Mouse (Mus musculus): ENCODE measurements at regions not wholly inside any gene's neighbourhood (a gene's known extent, or its start where the extent isn't known, plus 50 kb on each side); places are given as distances from the start of the nearest gene placed in this dataset.

GRCm38 (mm10) chr10:111836191-111836590 lies 136.3 kb upstream of the Krr1 start:
- Histone ChIP-seq H3K4me2 (ENCODE audit: low read depth, low read length) (no peak overlapping the region), H3K4me1 (ENCODE audit: control insufficient read depth, low read depth, low read length) (peaks cover 15% of the 10 kb centered on the region), H3K36me3 (ENCODE audit: control insufficient read depth, insufficient read depth) (no peaks in the 10 kb centered on the region), H3K27me3 (ENCODE audit: control insufficient read depth, insufficient read depth, low read depth, low read length) (no peaks in the 10 kb centered on the region), H3K27ac (ENCODE audit: low read length) (no peak overlapping the region), H3K9me3 (replicated peaks; ENCODE audit: control insufficient read depth, low read length) (no peaks in the 10 kb centered on the region), H3K4me3 (ENCODE audit: low read depth, low read length) (no peak overlapping the region), H3K9ac (ENCODE audit: low read depth, low read length) (no peak overlapping the region)
- ATAC-seq (ENCODE audit: low read depth) = no peak
- WGBS (ENCODE audit: insufficient replicate concordance) = 52% methylated on average over 5 of the region's 5 CpGs

GRCm38 (mm10) chr10:111836802-111837201 lies 135.7 kb upstream of the Krr1 start:
- H3K36me3 ChIP-seq (ENCODE audit: control insufficient read depth, insufficient read depth) = no peaks in the 10 kb centered on the region
- H3K4me2 ChIP-seq (ENCODE audit: low read depth, low read length) = no peak overlapping the region
- peaks cover 15% of the 10 kb centered on the region for H3K4me1 ChIP-seq (ENCODE audit: control insufficient read depth, low read depth, low read length)
- H3K27ac ChIP-seq (ENCODE audit: low read length) = no peak overlapping the region
- WGBS (ENCODE audit: insufficient replicate concordance) = 35% methylated on average over 4 of the region's 4 CpGs
- no peaks in the 10 kb centered on the region for H3K9me3 ChIP-seq (replicated peaks; ENCODE audit: control insufficient read depth, low read length)
- H3K27me3 ChIP-seq (ENCODE audit: control insufficient read depth, insufficient read depth, low read depth, low read length) = no peaks in the 10 kb centered on the region
- no peak overlapping the region for H3K4me3 ChIP-seq (ENCODE audit: low read depth, low read length)
- no peak overlapping the region for H3K9ac ChIP-seq (ENCODE audit: low read depth, low read length)
- no peak for ATAC-seq (ENCODE audit: low read depth)

GRCm38 (mm10) chr10:111842321-111842775 lies 130.1 kb upstream of the Krr1 start:
- no peak overlapping the region for H3K27ac ChIP-seq (ENCODE audit: low read length)
- 46% methylated on average over 11 of the region's 11 CpGs for WGBS (ENCODE audit: insufficient replicate concordance)
- no peaks in the 10 kb centered on the region for H3K4me1 ChIP-seq (ENCODE audit: control insufficient read depth, low read depth, low read length)
- no peaks in the 10 kb centered on the region for H3K27me3 ChIP-seq (ENCODE audit: control insufficient read depth, insufficient read depth, low read depth, low read length)
- ATAC-seq (ENCODE audit: low read depth) = no peak
- no peaks in the 10 kb centered on the region for H3K36me3 ChIP-seq (ENCODE audit: control insufficient read depth, insufficient read depth)
- H3K4me3 ChIP-seq (ENCODE audit: low read depth, low read length) = no peak overlapping the region
- no peak overlapping the region for H3K9ac ChIP-seq (ENCODE audit: low read depth, low read length)
- no peak overlapping the region for H3K4me2 ChIP-seq (ENCODE audit: low read depth, low read length)
- H3K9me3 ChIP-seq (replicated peaks; ENCODE audit: control insufficient read depth, low read length) = no peaks in the 10 kb centered on the region

GRCm38 (mm10) chr10:111842896-111843295 lies 129.6 kb upstream of the Krr1 start:
- H3K4me1 ChIP-seq (ENCODE audit: control insufficient read depth, low read depth, low read length) = no peaks in the 10 kb centered on the region
- no peak overlapping the region for H3K9ac ChIP-seq (ENCODE audit: low read depth, low read length)
- ATAC-seq (ENCODE audit: low read depth) = no peak
- H3K4me2 ChIP-seq (ENCODE audit: low read depth, low read length) = no peak overlapping the region
- H3K4me3 ChIP-seq (ENCODE audit: low read depth, low read length) = no peak overlapping the region
- WGBS (ENCODE audit: insufficient replicate concordance) = 50% methylated on average over 7 of the region's 7 CpGs
- no peaks in the 10 kb centered on the region for H3K9me3 ChIP-seq (replicated peaks; ENCODE audit: control insufficient read depth, low read length)
- H3K27me3 ChIP-seq (ENCODE audit: control insufficient read depth, insufficient read depth, low read depth, low read length) = no peaks in the 10 kb centered on the region
- no peaks in the 10 kb centered on the region for H3K36me3 ChIP-seq (ENCODE audit: control insufficient read depth, insufficient read depth)
- no peak overlapping the region for H3K27ac ChIP-seq (ENCODE audit: low read length)

- 60% methylated on average over 9 of the region's 9 CpGs for WGBS (ENCODE audit: insufficient replicate concordance)
- Histone ChIP-seq H3K4me1 (ENCODE audit: control insufficient read depth, low read depth, low read length) (no peaks in the 10 kb centered on the region), H3K27me3 (ENCODE audit: control insufficient read depth, insufficient read depth, low read depth, low read length) (no peaks in the 10 kb centered on the region)
These were observed 129.2 kb upstream of the Krr1 start for GRCm38 (mm10) chr10:111843301-111843700.

GRCm38 (mm10) chr10:111844144-111844543 lies 128.3 kb upstream of the Krr1 start:
- 77% methylated on average over 10 of the region's 10 CpGs for WGBS (ENCODE audit: insufficient replicate concordance)

More at GRCm38 (mm10) chr10:111843301-111843700, 129.2 kb upstream of the Krr1 start:
- Histone ChIP-seq H3K9ac (ENCODE audit: low read depth, low read length) (no peak overlapping the region), H3K27ac (ENCODE audit: low read length) (no peak overlapping the region), H3K36me3 (ENCODE audit: control insufficient read depth, insufficient read depth) (no peaks in the 10 kb centered on the region), H3K4me3 (ENCODE audit: low read depth, low read length) (no peak overlapping the region), H3K9me3 (replicated peaks; ENCODE audit: control insufficient read depth, low read length) (no peaks in the 10 kb centered on the region), H3K4me2 (ENCODE audit: low read depth, low read length) (no peak overlapping the region)
- no peak for ATAC-seq (ENCODE audit: low read depth)

GRCm38 (mm10) chr10:111845946-111846345 lies 126.5 kb upstream of the Krr1 start:
- Histone ChIP-seq H3K36me3 (ENCODE audit: control insufficient read depth, insufficient read depth) (no peaks in the 10 kb centered on the region), H3K9me3 (replicated peaks; ENCODE audit: control insufficient read depth, low read length) (no peaks in the 10 kb centered on the region), H3K4me1 (ENCODE audit: control insufficient read depth, low read depth, low read length) (no peaks in the 10 kb centered on the region), H3K9ac (ENCODE audit: low read depth, low read length) (no peak overlapping the region), H3K27me3 (ENCODE audit: control insufficient read depth, insufficient read depth, low read depth, low read length) (no peaks in the 10 kb centered on the region), H3K4me3 (ENCODE audit: low read depth, low read length) (no peak overlapping the region), H3K4me2 (ENCODE audit: low read depth, low read length) (no peak overlapping the region), H3K27ac (ENCODE audit: low read length) (no peak overlapping the region)
- WGBS (ENCODE audit: insufficient replicate concordance) = 77% methylated on average over 2 of the region's 2 CpGs
- ATAC-seq (ENCODE audit: low read depth) = no peak

More at GRCm38 (mm10) chr10:111844144-111844543, 128.3 kb upstream of the Krr1 start:
- Histone ChIP-seq H3K9me3 (replicated peaks; ENCODE audit: control insufficient read depth, low read length) (no peaks in the 10 kb centered on the region), H3K4me1 (ENCODE audit: control insufficient read depth, low read depth, low read length) (no peaks in the 10 kb centered on the region), H3K36me3 (ENCODE audit: control insufficient read depth, insufficient read depth) (no peaks in the 10 kb centered on the region), H3K9ac (ENCODE audit: low read depth, low read length) (no peak overlapping the region), H3K27ac (ENCODE audit: low read length) (no peak overlapping the region), H3K4me3 (ENCODE audit: low read depth, low read length) (no peak overlapping the region), H3K4me2 (ENCODE audit: low read depth, low read length) (no peak overlapping the region), H3K27me3 (ENCODE audit: control insufficient read depth, insufficient read depth, low read depth, low read length) (no peaks in the 10 kb centered on the region)
- ATAC-seq (ENCODE audit: low read depth) = no peak

GRCm38 (mm10) chr10:111854254-111854653 lies 118.2 kb upstream of the Krr1 start:
- no peak for ATAC-seq (ENCODE audit: low read depth)
- Histone ChIP-seq H3K9me3 (replicated peaks; ENCODE audit: control insufficient read depth, low read length) (no peaks in the 10 kb centered on the region), H3K4me2 (ENCODE audit: low read depth, low read length) (no peak overlapping the region), H3K4me3 (ENCODE audit: low read depth, low read length) (no peak overlapping the region), H3K9ac (ENCODE audit: low read depth, low read length) (no peak overlapping the region), H3K27me3 (ENCODE audit: control insufficient read depth, insufficient read depth, low read depth, low read length) (no peaks in the 10 kb centered on the region), H3K4me1 (ENCODE audit: control insufficient read depth, low read depth, low read length) (no peaks in the 10 kb centered on the region), H3K27ac (ENCODE audit: low read length) (no peak overlapping the region), H3K36me3 (ENCODE audit: control insufficient read depth, insufficient read depth) (no peaks in the 10 kb centered on the region)
- WGBS (ENCODE audit: insufficient replicate concordance) = 70% methylated on average over 5 of the region's 5 CpGs

GRCm38 (mm10) chr10:111855496-111855895 lies 117.0 kb upstream of the Krr1 start:
- 73% methylated on average over 18 of the region's 18 CpGs for WGBS (ENCODE audit: insufficient replicate concordance)
- Histone ChIP-seq H3K4me2 (ENCODE audit: low read depth, low read length) (no peak overlapping the region), H3K4me1 (ENCODE audit: control insufficient read depth, low read depth, low read length) (no peaks in the 10 kb centered on the region), H3K27me3 (ENCODE audit: control insufficient read depth, insufficient read depth, low read depth, low read length) (no peaks in the 10 kb centered on the region), H3K27ac (ENCODE audit: low read length) (no peak overlapping the region), H3K9ac (ENCODE audit: low read depth, low read length) (no peak overlapping the region), H3K9me3 (replicated peaks; ENCODE audit: control insufficient read depth, low read length) (no peaks in the 10 kb centered on the region), H3K4me3 (ENCODE audit: low read depth, low read length) (no peak overlapping the region), H3K36me3 (ENCODE audit: control insufficient read depth, insufficient read depth) (no peaks in the 10 kb centered on the region)
- ATAC-seq (ENCODE audit: low read depth) = no peak

Data from liver, embryonic 16.5 days (tissue).